Mouse (Mus musculus) limb, embryonic 14.5 days (tissue): ENCODE measurements at regions not wholly inside any gene's neighbourhood (a gene's known extent, or its start where the extent isn't known, plus 50 kb on each side); places are given as distances from the start of the nearest gene placed in this dataset.

ENCODE experiments used
- ATAC-seq: fragments of 200-750 bp; cut with Nextera tagmentation; 2 replicates; pipeline ENCODE4 v1.8.0; 2017; ENCODE audit warnings: low read depth, moderate number of reproducible peaks, moderate TSS enrichment; ENCODE audit not compliant: low FRiP score
- DNase-seq: peaks from one replicate; pipeline ENCODE4 v3.0.0-alpha.2; 2015; ENCODE audit warnings: low spot score
- H3K27ac ChIP-seq: fragments of 300-500 bp; sonication (generic); replicated peaks from 2 replicates; pipeline ENCODE4 v1.5.1; 2014; ENCODE audit warnings: low read depth, mild to moderate bottlenecking, low read length, moderate library complexity, mixed read lengths
- H3K27me3 ChIP-seq: fragments of 300-500 bp; sonication (generic); 2 replicates; pipeline ENCODE4 v1.6.1; 2014; ENCODE audit warnings: low read length, mixed read lengths; ENCODE audit not compliant: control insufficient read depth, insufficient read depth
- H3K36me3 ChIP-seq: fragments of 300-500 bp; sonication (generic); 2 replicates; pipeline ENCODE4 v1.6.1; 2014; ENCODE audit warnings: mild to moderate bottlenecking, low read length, moderate library complexity, mixed read lengths; ENCODE audit not compliant: control insufficient read depth, insufficient read depth
- H3K4me1 ChIP-seq: fragments of 300-500 bp; sonication (generic); 2 replicates; pipeline ENCODE4 v1.6.1; 2014; ENCODE audit warnings: antibody characterized with exemption, low read length, mixed read lengths; ENCODE audit not compliant: control insufficient read depth, insufficient read depth
- H3K4me2 ChIP-seq: fragments of 300-500 bp; sonication (generic); replicated peaks from 2 replicates; pipeline ENCODE4 v1.6.1; 2014; ENCODE audit warnings: low read depth, mild to moderate bottlenecking, low read length, moderate library complexity; ENCODE audit not compliant: severe bottlenecking
- H3K4me3 ChIP-seq: fragments of 300-500 bp; sonication (generic); replicated peaks from 2 replicates; pipeline ENCODE4 v1.5.1; 2014; ENCODE audit warnings: low read length
- H3K9ac ChIP-seq: fragments of 300-500 bp; sonication (generic); 2 replicates; pipeline ENCODE4 v1.6.1; 2014; ENCODE audit warnings: mild to moderate bottlenecking, low read depth, low read length, moderate library complexity; ENCODE audit not compliant: severe bottlenecking
- H3K9me3 ChIP-seq: fragments of 300-500 bp; sonication (generic); 2 replicates; pipeline ENCODE4 v1.6.1; 2016; ENCODE audit warnings: low read length; ENCODE audit not compliant: control insufficient read depth
- POLR2A ChIP-seq: fragments of 200-500 bp; IDR thresholded peaks from 2 replicates; pipeline ENCODE4 v1.8.0; 2012; ENCODE audit warnings: inconsistent platforms, mild to moderate bottlenecking, moderate library complexity, borderline replicate concordance; ENCODE audit not compliant: insufficient read depth, insufficient read length; ENCODE audit errors: extremely low read depth
- WGBS: fragments of 180-500 bp; shearing (Covaris S2); extraction: QIAGEN DNeasy Blood & Tissue Kit; methylation state at CpG from one replicate; pipeline ENCODE4 v1.1.7; 2014; 5-methylcytosine and 5-hydroxymethylcytosine counted together

- H3K9ac ChIP-seq = no peak overlapping the region
- no peaks in the 10 kb centered on the region for H3K36me3 ChIP-seq
- no peak for ATAC-seq
- H3K27me3 ChIP-seq = peaks cover 60% of the 10 kb centered on the region; the same call in 1 of the 2 replicates
- H3K4me2 ChIP-seq = no peak overlapping the region
- no peak overlapping the region for H3K27ac ChIP-seq
- no peak for TF ChIP-seq POLR2A
- H3K4me1 ChIP-seq = no peaks in the 10 kb centered on the region
- H3K4me3 ChIP-seq = no peak overlapping the region
- DNase-seq = no peak
- 33% methylated on average over 12 of the region's 12 CpGs for WGBS
- no peaks in the 10 kb centered on the region for H3K9me3 ChIP-seq
Measured at GRCm38 (mm10) chr2:75061456-75062188, 236.0 kb downstream of the Mtx2 start.

- Histone ChIP-seq H3K27me3 (peaks cover 57% of the 10 kb centered on the region; the same call in 1 of the 2 replicates), H3K4me1 (no peaks in the 10 kb centered on the region), H3K36me3 (no peaks in the 10 kb centered on the region), H3K27ac (no peak overlapping the region), H3K9ac (no peak overlapping the region), H3K4me3 (no peak overlapping the region), H3K9me3 (no peaks in the 10 kb centered on the region), H3K4me2 (no peak overlapping the region)
- WGBS = 68% methylated on average over 7 of the region's 7 CpGs
- TF ChIP-seq POLR2A = no peak
- ATAC-seq (no peak), DNase-seq (no peak)
Measured at GRCm38 (mm10) chr2:75062189-75062510, 236.5 kb downstream of the Mtx2 start.

GRCm38 (mm10) chr2:75064406-75065115, 239.0 kb downstream of the Mtx2 start:
- no peak overlapping the region for H3K4me2 ChIP-seq
- no peaks in the 10 kb centered on the region for H3K4me1 ChIP-seq
- H3K9ac ChIP-seq = no peak overlapping the region
- H3K4me3 ChIP-seq = no peak overlapping the region
- no peaks in the 10 kb centered on the region for H3K9me3 ChIP-seq
- no peaks in the 10 kb centered on the region for H3K36me3 ChIP-seq
- H3K27me3 ChIP-seq = peaks cover 43% of the 10 kb centered on the region; the same call in 1 of the 2 replicates
- H3K27ac ChIP-seq = no peak overlapping the region
- ATAC-seq = no peak
- 36% methylated on average over 10 of the region's 10 CpGs for WGBS
- TF ChIP-seq POLR2A = no peak
- no peak for DNase-seq

GRCm38 (mm10) chr2:75065304-75065703, 239.7 kb downstream of the Mtx2 start:
- Histone ChIP-seq H3K4me3 (no peak overlapping the region), H3K36me3 (no peaks in the 10 kb centered on the region), H3K9ac (no peak overlapping the region), H3K4me1 (no peaks in the 10 kb centered on the region), H3K27ac (no peak overlapping the region), H3K27me3 (peaks cover 36% of the 10 kb centered on the region; the same call in 1 of the 2 replicates), H3K4me2 (no peak overlapping the region), H3K9me3 (no peaks in the 10 kb centered on the region)
- DNase-seq (no peak), ATAC-seq (no peak)
- WGBS = 71% methylated on average over 2 of the region's 2 CpGs
- TF ChIP-seq POLR2A = no peak

GRCm38 (mm10) chr2:75069321-75069720, 243.7 kb downstream of the Mtx2 start:
- 65% methylated on average over 2 of the region's 2 CpGs for WGBS
- DNase-seq = no peak
- H3K4me3 ChIP-seq = no peak overlapping the region
- no peak for ATAC-seq
- TF ChIP-seq POLR2A = no peak
- H3K9ac ChIP-seq = no peak overlapping the region
- H3K4me2 ChIP-seq = no peak overlapping the region
- H3K27ac ChIP-seq = no peak overlapping the region
- no peaks in the 10 kb centered on the region for H3K9me3 ChIP-seq
- H3K27me3 ChIP-seq = peaks cover 4% of the 10 kb centered on the region; the same call in 1 of the 2 replicates
- no peaks in the 10 kb centered on the region for H3K4me1 ChIP-seq
- no peaks in the 10 kb centered on the region for H3K36me3 ChIP-seq
